Mouse (Mus musculus) inflammation-experienced regulatory T-cells, adult 6 months (primary cell): ENCODE measurements around the gene Chd6. TPM values are rescaled to one million over a fixed set of nuclear protein-coding genes. Genes with fewer than 3 reads are reported as not detected.

Source experiments
- ATAC-seq: one replicate; pipeline ENCODE4 v1.8.0; 2017
- polyA plus RNA-seq, 3 experiments: library from polyadenylated mRNA; unstranded; fragments of 100-300 nt; shearing (Covaris generic); gene quantifications; one replicate each; pipeline ENCODE4 v1.2.1; 2017

Chd6 gene
- polyA plus RNA-seq, 3 experiments from 2014 or later, result 20.1 to 41.6 (median 39.1) TPM

DNA sequence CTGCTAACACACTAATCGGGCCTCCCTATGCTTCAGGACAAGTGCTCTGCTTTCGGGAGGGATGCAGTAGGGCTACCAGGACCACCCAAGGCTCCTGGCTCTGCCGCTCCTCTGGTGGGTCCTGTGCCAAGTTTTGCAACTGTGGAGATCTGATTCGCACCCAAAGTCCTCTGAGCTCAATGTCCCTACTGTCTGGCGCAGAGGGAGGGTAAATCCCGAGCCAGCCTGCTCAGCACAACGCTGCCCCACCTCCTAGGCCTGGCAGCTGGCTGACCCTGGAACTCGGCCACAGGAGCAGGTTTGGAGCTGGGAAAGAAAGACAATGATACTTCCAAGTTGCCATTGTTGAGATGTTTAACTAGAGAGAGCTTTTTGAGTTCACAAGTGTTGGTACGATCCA lies 183.7 kb downstream of the Chd6 start:
- ATAC-seq, result no peak

DNA sequence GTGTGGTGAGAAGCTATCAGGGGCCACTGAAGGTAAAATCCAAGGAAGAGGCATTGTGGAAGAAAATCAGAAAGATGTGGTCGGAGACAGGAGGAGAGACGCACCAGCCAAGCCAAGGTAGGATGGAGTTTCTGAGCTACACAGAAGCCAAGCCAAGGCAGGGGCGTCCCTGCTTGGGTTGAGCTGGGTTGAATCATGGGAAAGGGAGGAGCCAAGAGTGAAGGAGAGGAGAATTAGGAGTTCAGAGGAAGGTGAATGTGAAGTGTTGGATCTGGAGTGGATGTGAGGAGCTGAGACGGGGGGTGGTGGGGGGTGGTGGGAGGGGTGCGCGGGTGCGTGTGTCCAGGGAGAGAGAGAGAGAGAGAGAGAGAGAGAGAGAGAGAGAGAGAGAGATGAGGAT lies 187.6 kb downstream of the Chd6 start:
- ATAC-seq, result no peak

DNA sequence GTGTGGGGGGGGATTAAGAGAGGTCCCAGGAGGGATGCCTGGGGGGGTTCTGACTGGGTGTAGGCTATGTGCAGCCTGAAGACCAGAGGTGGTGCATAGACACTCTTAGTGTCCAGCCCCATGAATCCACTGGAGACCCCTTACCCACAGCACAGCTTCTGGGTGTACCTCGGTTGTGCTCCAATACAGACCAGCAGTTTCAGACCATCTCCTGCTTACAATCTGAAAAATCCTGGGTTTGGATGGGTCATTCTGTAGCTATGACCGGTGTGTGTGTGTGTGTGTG lies 190.0 kb downstream of the Chd6 start:
- ATAC-seq, result no peak

DNA sequence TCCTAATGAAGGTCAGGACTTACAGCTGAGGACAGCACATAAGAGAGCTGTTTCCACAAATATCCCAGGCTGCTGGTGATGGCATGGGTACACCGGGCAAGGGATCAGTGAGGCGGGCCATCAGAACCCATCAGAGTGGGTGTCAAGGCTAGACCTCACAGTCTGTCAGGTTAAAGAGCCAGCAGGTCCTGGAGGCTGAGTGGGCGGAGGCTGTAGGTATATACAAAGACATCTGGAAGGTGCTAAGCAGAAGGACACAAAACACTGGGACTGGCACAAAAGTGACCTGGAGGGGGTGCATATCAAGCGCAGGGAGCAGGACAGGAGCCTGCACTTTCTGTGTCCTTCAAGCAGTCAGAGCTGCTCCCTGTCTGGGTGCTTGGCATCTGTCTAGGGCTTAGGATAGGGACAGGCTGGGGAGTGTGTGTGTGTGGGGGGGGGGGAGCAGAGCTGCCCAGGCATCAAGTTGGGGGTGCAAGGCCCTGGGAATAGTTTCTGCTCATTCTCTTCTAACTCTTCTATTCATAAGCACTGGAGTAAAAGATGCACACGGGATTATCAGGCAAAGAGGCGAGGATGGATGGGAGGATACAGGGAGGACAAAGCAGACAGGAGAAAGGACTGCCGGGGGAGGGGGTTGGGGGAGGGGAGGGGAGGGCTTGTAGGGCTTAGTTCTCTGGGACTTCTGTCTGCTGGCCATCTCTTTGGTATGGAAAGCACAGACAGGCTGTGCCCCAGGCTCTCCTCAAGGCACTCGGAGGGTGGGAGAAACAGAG lies 190.5 kb downstream of the Chd6 start:
- ATAC-seq, result no peak

DNA sequence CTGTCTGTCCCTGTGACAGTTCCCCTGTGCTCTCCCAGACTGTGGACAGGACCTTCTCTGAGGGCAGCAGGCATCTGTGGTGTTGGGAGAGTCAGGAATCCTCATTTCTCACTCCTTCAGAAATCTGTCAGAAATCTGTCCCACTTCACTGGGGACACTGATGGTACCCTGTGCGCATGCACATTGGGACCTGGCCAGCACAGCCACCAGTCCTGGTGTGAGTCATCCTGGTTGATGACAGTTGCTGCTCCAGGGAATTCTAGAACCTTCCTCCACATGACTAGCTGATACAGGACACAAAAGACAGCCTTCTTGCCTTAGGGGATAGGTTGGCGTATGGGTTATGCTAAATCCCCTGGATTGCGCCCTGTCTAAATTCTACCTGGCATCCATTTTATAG lies 191.6 kb downstream of the Chd6 start:
- no peak for ATAC-seq

DNA sequence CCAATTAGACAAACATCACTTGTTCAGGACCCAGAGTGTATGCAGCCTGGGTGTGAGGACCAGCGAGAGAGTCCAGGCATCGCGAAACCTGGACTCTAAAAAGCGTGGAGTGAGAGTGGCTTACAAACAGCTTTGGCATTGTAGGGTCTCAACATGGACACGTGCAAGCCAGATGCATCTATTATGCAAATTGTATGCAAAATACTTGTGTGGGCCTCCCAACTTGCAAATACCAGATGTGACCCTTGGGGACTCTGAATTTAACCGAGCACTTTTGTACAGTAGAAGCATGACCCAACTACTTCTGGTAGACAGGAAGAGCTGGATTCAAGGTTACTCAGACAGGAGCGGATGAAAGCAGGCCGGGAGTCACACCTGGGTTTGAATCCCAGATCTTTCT lies 192.2 kb downstream of the Chd6 start:
- ATAC-seq, result no peak

DNA sequence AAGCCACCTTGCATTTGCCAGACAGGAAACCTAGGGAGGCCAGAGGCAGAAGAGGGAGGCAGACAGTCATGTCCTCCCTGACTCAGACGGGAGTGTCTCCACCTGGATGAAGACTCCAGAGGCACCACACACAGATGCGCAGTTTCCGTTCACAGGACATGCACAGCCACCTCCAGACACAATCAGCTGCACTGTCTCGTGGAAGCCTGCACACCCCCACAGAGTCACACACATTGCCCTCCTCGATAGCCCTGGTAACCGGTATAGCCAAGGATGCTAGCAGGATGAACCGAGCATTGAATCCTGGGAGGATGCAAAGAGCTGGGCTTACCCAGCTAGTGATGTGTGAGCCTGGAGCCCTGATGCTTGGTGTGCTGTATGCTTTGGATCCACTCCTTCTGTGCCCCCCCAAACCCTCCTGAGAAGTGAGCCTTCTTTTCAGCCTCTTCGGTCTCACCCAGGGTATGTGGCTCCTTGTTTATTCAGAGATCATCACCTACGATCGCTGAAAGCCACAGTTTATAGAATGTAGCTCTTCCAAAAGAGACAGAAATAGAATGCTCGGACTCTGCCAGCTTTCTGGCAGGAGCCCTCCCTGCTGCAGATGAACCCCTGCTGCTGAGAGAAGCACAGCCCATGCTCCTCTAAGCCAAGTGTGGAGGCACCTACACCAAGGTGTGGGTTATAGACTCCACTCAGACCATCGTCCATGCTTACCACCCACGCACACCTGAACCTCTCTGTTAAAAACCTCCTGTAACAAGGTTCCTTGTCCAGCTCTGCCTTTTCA lies 192.9 kb downstream of the Chd6 start:
- no peak for ATAC-seq

DNA sequence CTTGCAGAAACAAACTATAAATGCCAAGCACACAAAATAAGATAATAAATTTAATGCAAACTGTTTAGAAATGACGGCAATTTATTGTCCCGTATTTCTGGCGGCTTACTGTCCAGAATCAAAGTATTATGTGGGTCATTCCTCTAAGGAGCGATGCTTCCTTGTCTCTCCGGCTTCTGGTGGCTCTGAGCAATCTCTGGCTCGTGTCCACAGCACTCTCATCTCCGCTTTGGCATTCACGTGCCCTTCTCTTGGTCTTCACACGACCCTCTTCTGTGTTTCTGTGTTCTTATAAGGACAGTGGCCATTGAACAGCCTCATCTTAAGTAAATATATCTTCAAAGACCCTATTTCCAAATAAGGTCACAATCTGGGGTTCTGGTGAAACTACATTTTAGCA lies 194.2 kb downstream of the Chd6 start:
- no peak for ATAC-seq

DNA sequence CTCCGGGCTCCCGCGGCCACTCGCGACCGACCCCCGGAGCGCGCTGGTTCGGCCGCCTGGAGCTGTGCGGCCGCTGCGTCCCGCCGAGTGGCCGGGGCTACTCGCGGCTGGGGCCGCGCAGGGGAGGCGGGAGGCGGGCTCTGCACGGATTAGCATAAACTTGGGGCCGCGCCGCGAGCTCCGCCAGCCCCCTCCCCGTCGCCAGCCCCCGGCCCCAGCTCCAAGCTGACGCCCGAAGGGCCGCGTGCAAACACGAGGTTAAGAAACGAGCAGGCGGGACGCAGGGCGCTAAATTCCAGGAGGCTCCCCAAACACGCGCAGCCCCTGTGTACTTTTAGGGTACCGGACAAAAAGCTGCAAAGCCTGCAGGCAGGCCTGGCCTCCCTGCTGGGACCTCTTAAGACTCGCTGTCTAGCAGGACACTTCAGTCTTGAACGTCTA lies 196.6 kb downstream of the Chd6 start, which contains the start of gene Emilin3:
Gene Emilin3 (minus strand): TSS at position 98 of the 441 bp plus-strand sequence.
- ATAC-seq, result no peak

DNA sequence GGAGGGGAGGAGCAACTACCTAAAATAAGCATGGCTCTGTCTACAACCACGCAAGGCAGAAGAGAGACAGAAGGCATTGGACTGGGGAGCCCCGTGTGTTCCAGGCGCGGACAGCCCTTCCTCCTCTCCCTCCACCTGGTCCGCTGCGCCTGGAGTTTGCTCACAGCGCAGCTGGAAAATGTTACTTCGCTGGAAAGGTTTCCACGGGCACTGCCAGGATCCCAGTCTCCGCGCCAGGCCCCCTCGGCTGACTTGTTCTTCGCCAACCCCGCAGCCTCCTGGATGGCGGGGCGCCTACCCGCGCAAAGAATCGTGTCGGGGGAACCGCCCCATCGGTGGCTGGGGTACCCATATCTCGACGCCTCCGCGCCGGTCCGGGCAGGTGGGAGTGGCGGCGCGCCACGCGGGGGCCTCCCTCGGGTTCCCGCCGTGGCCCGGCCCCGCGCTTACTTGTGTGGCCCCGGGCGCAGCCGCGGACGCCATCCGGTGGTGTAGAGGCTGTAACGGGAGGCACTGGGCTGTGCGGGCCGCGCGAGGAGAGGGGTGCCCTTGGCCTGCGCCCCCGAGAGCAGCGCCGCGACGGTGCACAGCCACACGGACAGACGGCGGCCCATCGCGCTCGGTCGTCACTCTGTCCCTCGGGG lies 197.2 kb downstream of the Chd6 start:
- no peak for ATAC-seq

DNA sequence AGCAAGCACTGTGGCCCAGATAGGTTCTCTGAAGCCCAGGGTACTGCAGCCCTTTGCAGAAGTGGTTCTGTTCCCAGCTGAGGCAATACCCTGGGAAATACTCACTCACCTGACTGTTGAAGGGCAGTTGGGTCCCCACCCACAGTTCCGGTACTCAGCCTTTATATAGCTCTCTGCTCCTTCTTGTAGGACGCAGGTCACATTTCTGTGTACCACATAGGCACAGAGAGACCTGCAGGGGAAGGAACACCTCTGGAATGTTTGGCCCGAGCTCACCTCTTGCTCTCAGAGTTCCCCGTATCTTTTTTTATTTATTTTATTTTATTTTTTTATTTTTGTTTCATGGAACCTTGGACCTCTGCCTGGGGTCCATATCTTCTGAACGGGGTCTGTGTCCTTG lies 198.2 kb downstream of the Chd6 start:
- no peak for ATAC-seq

DNA sequence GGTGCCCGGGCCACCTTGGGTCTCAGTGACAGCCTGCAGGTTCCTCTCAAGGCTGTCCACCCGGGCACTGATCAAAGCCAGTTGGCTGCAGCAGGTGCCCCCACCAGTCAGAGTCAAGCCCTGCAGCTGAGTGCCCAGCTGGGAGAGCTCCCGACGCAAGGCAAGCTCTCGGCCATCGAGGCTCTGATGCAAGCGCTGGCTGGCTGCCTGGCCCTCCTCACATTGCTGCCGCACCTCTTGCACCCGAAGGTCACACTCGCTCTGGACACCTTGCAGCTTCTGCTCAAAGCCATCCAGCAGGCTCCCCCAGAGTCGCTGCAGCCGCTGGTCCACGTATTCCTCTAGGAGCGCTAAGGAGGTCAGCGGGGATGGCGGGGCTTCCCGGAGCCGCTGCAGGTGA lies 200.3 kb downstream of the Chd6 start:
- no peak for ATAC-seq

DNA sequence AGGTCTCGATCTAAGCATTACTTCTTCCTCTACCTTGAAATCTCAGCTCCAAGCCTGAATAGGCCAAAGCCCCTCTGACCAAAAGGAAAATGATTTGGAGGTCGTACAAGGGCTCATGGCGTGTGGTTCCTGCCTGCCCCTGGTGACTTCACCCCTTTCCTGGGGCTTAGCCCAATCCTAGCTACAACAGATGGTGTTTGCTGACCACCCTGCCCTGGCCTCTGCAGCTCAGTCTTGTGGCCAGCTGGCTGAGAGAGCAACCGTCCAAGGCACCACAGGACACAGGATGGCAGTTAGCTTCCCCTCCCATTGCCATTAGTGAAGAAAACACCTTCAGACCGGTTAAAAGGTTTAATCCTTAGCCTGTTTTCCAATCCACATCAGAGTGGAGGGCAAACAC lies 202.8 kb downstream of the Chd6 start:
- ATAC-seq, result no peak

DNA sequence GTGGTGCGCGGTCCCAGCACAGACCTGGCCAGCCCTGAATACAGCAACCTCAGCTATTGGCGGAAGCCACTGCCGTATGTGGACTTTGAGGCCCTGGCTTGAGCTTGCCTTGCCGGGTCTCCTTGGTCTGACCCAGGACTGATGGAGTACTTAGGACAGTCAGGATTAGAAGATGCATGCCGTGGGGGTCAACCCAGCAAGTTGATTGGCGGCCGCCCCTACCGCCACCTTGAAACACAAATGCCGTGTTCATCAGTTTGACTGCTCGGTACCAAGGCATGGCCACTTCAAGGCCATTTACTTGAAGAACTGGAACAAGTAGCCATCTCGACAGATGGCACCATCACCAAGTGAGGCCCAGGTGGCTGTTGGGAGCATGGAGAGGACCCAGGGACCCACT lies 203.6 kb downstream of the Chd6 start:
- no peak for ATAC-seq

DNA sequence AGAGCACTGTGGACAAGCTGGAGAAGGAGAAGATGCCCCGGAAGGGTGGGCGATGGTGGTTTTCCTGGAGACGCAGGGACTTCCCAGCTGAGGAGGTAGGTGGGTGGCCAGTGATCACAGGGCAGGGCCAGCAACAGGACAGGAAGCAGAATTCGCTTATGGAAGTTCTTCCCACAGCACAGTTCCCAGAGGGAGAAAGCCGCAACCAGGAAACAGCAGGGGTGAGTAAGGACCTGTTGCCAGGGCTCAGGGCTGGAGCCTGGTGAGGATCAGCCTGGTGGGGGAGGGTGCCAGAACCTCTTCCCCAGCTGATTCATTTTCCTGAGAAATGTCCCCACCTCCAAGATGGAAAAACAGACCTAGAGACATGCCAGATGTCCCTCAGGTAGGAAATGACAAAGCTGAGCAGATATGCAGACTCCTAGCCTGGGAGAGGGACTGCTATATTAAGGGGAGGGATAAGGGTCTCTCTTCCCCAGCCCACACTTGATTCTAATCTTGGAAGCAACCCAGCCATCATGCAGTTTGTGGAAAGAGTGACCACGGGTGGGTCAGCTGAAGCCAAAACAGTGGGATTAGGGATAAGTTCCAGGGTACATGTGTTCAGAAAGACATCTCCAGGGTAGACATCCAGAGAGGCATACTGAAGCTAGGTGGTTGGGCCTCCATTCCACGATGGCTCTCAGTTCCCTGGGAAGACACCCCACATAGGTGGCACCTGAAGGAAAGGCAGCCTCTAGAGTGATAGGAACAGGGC lies 207.0 kb downstream of the Chd6 start:
- no peak for ATAC-seq

Other genes with a start within 250 kb of the Chd6 start
- 10 to 100 TPM in 1 of 3 experiments, 1 to 10 TPM in 2; 4.8 to 10.6 (median 8.1) TPM for gene Zhx3, start 236.1 kb downstream of the Chd6 start, polyA plus RNA-seq
- under 1 TPM; 0.19 to 0.33 (median 0.24) TPM for gene Lpin3, start 228.4 kb downstream of the Chd6 start, polyA plus RNA-seq
- not detected for gene Emilin3, start 196.7 kb downstream of the Chd6 start, polyA plus RNA-seq